Mouse (Mus musculus) cerebellum, adult 2 months (tissue): ENCODE measurements around the gene Cacng8. TPM values are rescaled to one million over a fixed set of nuclear protein-coding genes. Genes with fewer than 3 reads are reported as not detected.

Experiments
- DNase-seq, 2 experiments: peaks; one replicate each; pipeline ENCODE4 v3.0.0; 2021
- H3K27ac ChIP-seq: fragments of 200-500 bp; 2 replicates; pipeline ENCODE4 v1.5.1; 2012; ENCODE audit warnings: low read length, control low read depth, inconsistent platforms; ENCODE audit not compliant: insufficient read depth
- H3K27me3 ChIP-seq: fragments of 200-500 bp; 2 replicates; pipeline ENCODE4 v1.6.1; 2012; ENCODE audit warnings: inconsistent platforms, mild to moderate bottlenecking, low read length, moderate library complexity; ENCODE audit not compliant: control insufficient read depth, insufficient read depth
- H3K4me1 ChIP-seq: fragments of 200-500 bp; 2 replicates; pipeline ENCODE4 v1.6.1; 2011; ENCODE audit warnings: low read length; ENCODE audit not compliant: control insufficient read depth, insufficient read depth
- H3K4me3 ChIP-seq: fragments of 200-500 bp; replicated peaks from 2 replicates; pipeline ENCODE3; 2011; ENCODE audit warnings: mild to moderate bottlenecking, low read depth, low read length, control low read depth; ENCODE audit not compliant: insufficient read depth
- CTCF ChIP-seq: fragments of 200-500 bp; IDR thresholded peaks from 2 replicates; pipeline ENCODE4 v1.5.1; 2011; ENCODE audit warnings: low read depth, mild to moderate bottlenecking, control low read depth, low read length, moderate library complexity, borderline replicate concordance; ENCODE audit not compliant: insufficient read depth
- POLR2A ChIP-seq: fragments of 200-500 bp; IDR thresholded peaks from 2 replicates; pipeline ENCODE4 v1.6.1; 2011; ENCODE audit warnings: low read length, control low read depth, borderline replicate concordance; ENCODE audit not compliant: insufficient read depth
- WGBS: fragments of 180-500 bp; shearing (Covaris S2); methylation state at CpG from one replicate; pipeline ENCODE4 v1.1.7; 2018; 5-methylcytosine and 5-hydroxymethylcytosine counted together
- polyA plus RNA-seq: library from polyadenylated mRNA; depleted of rRNA; stranded (reverse); fragments of >200 nt; gene quantifications from 2 replicates; pipeline ENCODE4 v1.2.3, GENCODE M21; 2012

Cacng8 gene
- polyA plus RNA-seq, 1 experiment = 20.6 TPM

GRCm38 (mm10) chr7:3423430-3423829, 32.9 kb downstream of the Cacng8 start:
- no peak overlapping the region for H3K4me3 ChIP-seq
- TF ChIP-seq POLR2A (no peak), CTCF (no peak)
- no peak for DNase-seq
- no peaks in the 10 kb centered on the region for H3K4me1 ChIP-seq
- WGBS = under 1% methylated on average over 30 of the region's 30 CpGs
- H3K27ac ChIP-seq = no peak overlapping the region
- no peaks in the 10 kb centered on the region; the same call in 1 of the 2 replicates for H3K27me3 ChIP-seq

- WGBS = 65% methylated on average over 4 of the region's 4 CpGs
- Histone ChIP-seq H3K27ac (no peak within 1 kb of the TSS), H3K4me1 (no peaks in the 10 kb centered on the region), H3K4me3 (no peak within 1 kb of the TSS), H3K27me3 (no peaks in the 10 kb centered on the region; the same call in 1 of the 2 replicates)
- DNase-seq = no peak
- no peak for TF ChIP-seq POLR2A
- no peak for TF ChIP-seq CTCF
Measured at GRCm38 (mm10) chr7:3423895-3424294, 33.4 kb downstream of the Cacng8 start, which contains the start of gene Cacng6. TSS of gene Cacng6 (plus strand) at chr7:3424195.

- no peak overlapping the region for H3K4me3 ChIP-seq
- DNase-seq = no peak
- no peak overlapping the region for H3K27ac ChIP-seq
- no peaks in the 10 kb centered on the region; the same call in 1 of the 2 replicates for H3K27me3 ChIP-seq
- H3K4me1 ChIP-seq = no peaks in the 10 kb centered on the region
- TF ChIP-seq CTCF (no peak), POLR2A (no peak)
- 89% methylated on average over 5 of the region's 5 CpGs for WGBS
Measured at GRCm38 (mm10) chr7:3425141-3425540, 34.7 kb downstream of the Cacng8 start.

DNA sequence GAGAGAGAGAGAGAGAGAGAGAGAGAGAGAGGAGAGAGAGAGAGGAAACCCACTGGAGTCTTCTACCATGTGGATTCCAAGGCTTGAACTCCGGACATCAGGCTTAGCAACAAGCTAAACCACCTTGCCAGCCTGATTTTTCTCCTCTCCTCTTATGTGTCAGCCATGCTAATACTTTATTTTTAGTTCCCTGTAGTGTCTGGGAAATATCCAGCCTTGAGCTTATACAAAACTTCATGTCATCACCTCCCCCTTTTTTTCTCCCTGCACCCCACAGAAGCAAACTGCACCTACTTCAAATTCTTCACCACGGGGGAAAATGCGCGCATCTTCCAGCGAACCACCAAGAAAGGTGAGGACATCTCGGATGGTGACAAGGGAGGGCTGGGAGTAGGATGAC, 39.7 kb downstream of the Cacng8 start:
- DNase-seq = no peak
- H3K27me3 ChIP-seq = no peaks in the 10 kb centered on the region
- WGBS = 74% methylated on average over 6 of the region's 6 CpGs
- no peak for TF ChIP-seq CTCF
- no peak for TF ChIP-seq POLR2A
- H3K4me3 ChIP-seq = no peak overlapping the region
- H3K4me1 ChIP-seq = no peaks in the 10 kb centered on the region
- no peak overlapping the region for H3K27ac ChIP-seq

DNA sequence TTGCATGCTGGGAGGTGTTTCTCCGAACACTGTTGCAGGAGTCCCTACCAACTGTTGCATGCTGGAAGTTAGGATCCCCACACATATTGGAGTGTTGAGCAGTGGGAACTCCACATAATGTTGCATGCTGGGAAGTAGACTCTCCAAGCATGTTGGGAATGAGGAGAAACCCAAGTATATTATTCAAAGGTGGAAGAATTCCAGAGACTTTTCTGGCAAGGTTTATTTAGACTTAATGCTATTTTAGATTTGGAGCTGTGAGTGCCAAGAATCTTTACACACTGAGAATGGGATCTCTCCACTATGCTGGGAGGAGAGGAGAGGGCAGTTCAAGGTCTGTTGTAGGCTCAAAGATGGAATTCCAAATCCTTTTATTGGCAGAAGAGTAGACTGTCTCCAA, 41.6 kb downstream of the Cacng8 start:
- WGBS = 84% methylated on average over 1 of the region's 1 CpGs
- no peaks in the 10 kb centered on the region for H3K4me1 ChIP-seq
- TF ChIP-seq CTCF (no peak), POLR2A (no peak)
- no peak overlapping the region for H3K4me3 ChIP-seq
- no peaks in the 10 kb centered on the region for H3K27me3 ChIP-seq
- DNase-seq = no peak
- no peak overlapping the region for H3K27ac ChIP-seq

DNA sequence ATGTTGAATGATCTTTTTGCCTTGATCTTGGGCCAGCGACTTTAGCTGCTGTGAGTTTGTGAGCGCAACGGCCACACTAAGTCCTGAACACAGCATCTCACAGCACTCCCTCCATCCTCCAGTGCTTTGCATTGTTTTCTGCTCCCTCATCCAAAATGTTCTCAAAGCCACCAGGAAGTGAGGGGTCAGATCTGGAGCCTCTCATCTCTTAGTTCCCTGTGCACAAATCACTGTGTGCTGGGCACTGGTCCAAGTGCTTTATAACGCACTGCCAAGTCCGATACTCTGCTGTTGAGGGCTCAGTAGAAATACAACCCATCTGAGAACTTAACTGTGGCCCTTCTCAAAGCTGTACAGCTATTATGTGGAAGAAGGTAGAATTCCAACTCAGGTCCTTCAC, 47.5 kb downstream of the Cacng8 start:
- Histone ChIP-seq H3K4me3 (no peak overlapping the region), H3K27me3 (no peaks in the 10 kb centered on the region), H3K27ac (no peak overlapping the region), H3K4me1 (no peaks in the 10 kb centered on the region)
- DNase-seq = no peak
- 10% methylated on average over 5 of the region's 5 CpGs for WGBS
- TF ChIP-seq POLR2A (no peak), CTCF (no peak)

GRCm38 (mm10) chr7:3439984-3440383, 49.5 kb downstream of the Cacng8 start:
- Histone ChIP-seq H3K27me3 (no peaks in the 10 kb centered on the region), H3K27ac (no peak overlapping the region), H3K4me3 (no peak overlapping the region), H3K4me1 (no peaks in the 10 kb centered on the region)
- DNase-seq = no peak
- TF ChIP-seq POLR2A (no peak), CTCF (no peak)
- WGBS = 76% methylated on average over 11 of the region's 11 CpGs

- no peaks in the 10 kb centered on the region for H3K27me3 ChIP-seq
- no peak for DNase-seq
- no peak overlapping the region for H3K4me3 ChIP-seq
- H3K27ac ChIP-seq = no peak overlapping the region
- no peak for TF ChIP-seq CTCF
- TF ChIP-seq POLR2A = no peak
- H3K4me1 ChIP-seq = no peaks in the 10 kb centered on the region
- WGBS = 19% methylated on average over 8 of the region's 8 CpGs
Measured at GRCm38 (mm10) chr7:3440526-3440925, 50.0 kb downstream of the Cacng8 start.

GRCm38 (mm10) chr7:3442476-3443062, 52.1 kb downstream of the Cacng8 start:
- H3K4me1 ChIP-seq = no peaks in the 10 kb centered on the region
- TF ChIP-seq CTCF (no peak), POLR2A (no peak)
- no peak overlapping the region for H3K27ac ChIP-seq
- DNase-seq = no peak
- no peak overlapping the region for H3K4me3 ChIP-seq
- WGBS = 71% methylated on average over 10 of the region's 10 CpGs
- no peaks in the 10 kb centered on the region for H3K27me3 ChIP-seq
